Mouse (Mus musculus) layer of hippocampus, adult 8-10 months (tissue): ENCODE measurements around the gene Robo2. TPM values are rescaled to one million over a fixed set of nuclear protein-coding genes. Genes with fewer than 3 reads are reported as not detected.

ENCODE experiments used
- DNase-seq, 2 experiments: peaks; one replicate each; pipeline ENCODE4 v3.0.0; 2022; ENCODE audit warnings: low spot score in 2 of 2
- total RNA-seq, 4 experiments: library from RNA; stranded (reverse); gene quantifications; 2 replicates each; pipeline ENCODE4 v1.2.4; 2022

Gene Robo2
- total RNA-seq, 4 experiments from 2014 or later = 97.2 to 101 (median 99.2) TPM

DNA sequence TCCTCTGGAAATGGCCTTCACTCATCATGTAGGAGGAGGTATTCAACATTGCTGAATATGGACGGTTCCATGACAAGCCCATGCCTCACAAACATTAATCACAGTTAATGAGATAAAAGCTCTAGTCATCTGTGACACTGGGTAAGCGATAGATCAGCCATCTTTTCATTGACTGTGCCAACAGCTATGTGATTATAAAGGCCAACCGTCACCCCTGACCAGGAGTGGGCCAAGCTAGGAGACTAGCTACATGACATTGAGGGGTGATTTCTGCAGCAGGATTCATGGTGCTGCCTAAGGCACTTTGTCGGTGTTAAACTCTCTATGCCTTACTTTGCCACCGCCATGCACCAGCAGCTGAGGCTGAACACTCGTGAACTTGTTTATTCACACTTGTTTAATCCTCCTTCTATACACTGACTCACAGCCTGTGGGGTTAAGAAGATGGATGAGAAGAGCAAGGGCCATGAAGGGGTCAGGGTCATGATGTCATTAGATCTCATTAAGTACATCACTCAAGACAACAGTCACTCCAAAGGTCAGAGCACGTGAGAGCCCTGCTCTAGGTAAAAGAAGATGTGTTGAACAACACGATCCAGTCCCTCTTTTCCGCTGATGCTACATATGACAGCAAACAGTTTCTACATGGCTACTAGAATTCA is 72.5 kb downstream of the Robo2 start:
- no peak for DNase-seq

- no peak for DNase-seq
Observed at GRCm38 (mm10) chr16:74321666-74322371, 89.8 kb downstream of the Robo2 start.

DNA sequence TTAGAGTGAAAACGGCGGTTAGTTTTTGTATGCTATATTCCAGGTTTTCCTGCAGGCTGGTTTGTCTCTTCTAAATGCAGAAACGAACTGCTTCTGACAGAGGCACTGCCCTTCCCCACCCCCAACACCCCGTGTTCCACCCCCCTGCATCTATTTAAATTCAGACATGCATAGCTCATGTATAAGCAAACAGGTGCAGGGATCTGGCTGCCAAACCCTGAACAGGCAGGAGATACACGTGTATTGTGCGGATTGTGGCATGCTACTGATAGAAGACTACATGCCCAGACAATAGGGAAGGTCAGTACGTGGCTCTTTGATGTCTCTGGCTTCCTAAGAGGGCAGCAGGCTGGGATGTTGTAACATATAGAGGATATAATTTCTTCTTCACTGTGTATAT is 95.5 kb downstream of the Robo2 start:
- DNase-seq = no peak

- no peak for DNase-seq
Observed at GRCm38 (mm10) chr16:74313222-74313621, 98.4 kb downstream of the Robo2 start.

DNA sequence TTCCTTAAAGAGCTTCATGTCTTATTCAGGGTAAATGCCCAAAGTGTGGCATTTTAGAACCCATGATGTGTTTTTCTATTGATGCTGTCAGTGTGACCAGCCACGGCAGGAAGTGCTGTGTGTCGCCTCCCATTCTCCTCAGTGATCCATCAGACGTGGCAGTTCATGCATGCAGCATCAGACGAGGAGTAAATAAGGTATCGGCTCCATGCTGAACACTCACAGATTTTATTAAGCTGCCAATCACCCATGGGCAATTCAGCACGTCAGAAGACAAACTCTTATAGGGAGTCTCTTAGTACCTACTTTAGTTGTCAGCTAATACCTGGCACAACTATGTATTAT is 104.1 kb downstream of the Robo2 start:
- no peak for DNase-seq

DNA sequence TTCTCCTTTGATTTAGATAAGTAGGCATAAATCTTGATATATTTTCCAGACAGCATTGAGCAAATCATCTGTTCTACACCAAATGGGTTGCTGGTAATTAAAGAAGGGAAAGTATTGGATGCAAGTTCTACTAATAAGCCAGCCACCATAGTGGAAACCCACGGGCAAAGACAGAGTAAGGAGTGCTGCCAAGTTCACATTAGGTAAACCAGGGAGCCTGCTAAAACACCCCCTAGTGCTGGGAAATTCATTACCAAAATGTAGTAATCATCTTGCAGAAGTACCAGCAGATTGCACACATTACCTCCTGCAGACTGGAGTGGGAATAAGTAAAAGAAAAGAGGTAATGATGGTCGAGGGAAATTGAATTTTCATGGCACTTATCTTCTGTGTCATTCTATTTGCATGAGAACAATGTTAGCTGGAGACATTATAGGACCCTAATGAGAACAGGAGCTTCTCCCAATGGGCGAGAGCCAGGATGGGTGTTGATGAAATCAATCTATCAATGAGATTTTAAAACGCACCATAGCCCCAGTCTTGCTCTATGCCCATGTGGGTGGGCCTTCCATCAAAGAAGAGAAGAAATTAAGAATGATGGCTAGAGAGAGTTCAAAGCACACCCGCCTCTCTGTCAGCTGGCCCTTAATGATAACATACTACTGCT is 104.6 kb downstream of the Robo2 start:
- DNase-seq = no peak

- no peak for DNase-seq
Observed at GRCm38 (mm10) chr16:74287878-74288277, 123.7 kb downstream of the Robo2 start.

DNA sequence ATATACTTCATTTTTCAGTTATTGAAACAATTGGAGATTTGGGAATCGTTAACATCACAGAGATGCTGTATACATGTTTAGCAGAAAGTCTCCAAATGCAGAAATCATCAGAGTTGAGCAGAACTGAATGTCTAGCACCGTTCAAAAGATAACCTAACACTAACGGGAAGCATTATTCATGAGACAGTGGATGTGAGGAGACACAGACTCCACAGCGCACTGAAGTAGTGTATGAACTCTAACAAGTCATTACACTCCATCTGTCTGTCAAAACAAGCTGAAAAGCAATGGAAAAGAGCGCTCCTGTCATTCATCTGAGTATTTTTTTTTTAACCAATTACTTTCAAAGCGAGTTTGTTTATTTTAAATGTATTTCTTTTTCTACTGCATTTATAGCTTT is 129.1 kb downstream of the Robo2 start:
- no peak for DNase-seq

GRCm38 (mm10) chr16:74276855-74277573 is 134.6 kb downstream of the Robo2 start:
- no peak for DNase-seq

- no peak for DNase-seq
Observed at GRCm38 (mm10) chr16:74274596-74274995, 137.0 kb downstream of the Robo2 start.

DNA sequence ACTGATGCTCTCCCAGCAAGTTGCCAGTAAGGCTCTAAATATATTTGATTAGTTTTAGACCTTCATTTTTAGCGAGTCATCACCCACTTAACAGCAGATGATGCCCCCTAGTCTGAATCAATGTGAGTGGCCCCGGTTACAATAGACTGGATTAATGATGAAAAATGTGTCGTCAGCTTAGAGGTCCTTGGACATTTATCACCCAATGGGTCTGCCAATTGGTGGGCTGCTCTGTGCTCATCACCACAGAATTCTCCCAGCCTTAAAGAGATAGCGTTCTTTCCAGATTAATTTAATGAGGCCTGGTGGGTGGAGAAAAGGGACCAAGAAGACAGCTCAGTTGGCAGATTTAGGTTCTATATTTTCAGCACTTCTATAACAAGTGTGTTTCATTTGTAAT is 138.6 kb downstream of the Robo2 start:
- DNase-seq = no peak

GRCm38 (mm10) chr16:74258241-74258640 is 153.4 kb downstream of the Robo2 start:
- DNase-seq = peak in 1 of 2 experiments; percentile 11

DNA sequence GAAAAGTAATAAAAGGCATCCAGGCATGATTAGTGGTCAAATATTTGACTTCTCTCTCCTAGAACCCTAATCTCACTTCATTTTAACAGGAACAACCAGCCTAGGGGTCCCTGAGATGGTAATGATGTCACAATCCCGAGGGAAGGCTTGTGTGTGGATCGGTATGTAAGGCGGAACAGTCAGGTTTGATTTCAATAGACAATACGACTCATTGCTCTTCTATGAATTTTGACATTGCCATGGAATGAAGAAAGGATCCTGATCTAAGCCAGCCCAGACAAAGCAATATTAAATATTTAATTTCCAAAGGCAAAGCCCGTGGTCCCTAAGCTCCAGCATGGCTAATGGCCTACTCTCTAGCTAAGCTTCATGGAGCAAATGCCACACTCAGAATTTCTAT is 167.2 kb downstream of the Robo2 start:
- no peak for DNase-seq

DNA sequence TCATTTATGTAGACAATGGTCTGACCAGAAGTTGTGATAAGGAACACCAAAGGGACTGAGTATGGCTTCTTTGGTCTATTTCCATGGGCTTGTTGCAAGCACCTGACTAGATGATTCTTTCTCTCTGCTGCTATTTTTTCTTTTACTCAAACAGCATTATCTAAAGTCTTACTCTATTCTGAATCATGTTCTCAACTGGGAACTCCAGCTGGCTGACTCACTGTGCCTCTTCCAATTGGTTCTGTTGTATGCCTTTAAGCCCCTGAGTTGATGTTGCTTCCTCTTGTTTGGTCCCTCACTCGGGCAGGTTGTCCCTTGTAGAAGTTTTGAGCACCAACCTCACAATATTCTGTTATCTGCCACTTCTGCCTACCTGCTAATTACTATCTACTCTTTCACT is 170.1 kb downstream of the Robo2 start:
- no peak for DNase-seq

- DNase-seq = no peak
Observed at GRCm38 (mm10) chr16:74237411-74237930, 174.2 kb downstream of the Robo2 start.

DNA sequence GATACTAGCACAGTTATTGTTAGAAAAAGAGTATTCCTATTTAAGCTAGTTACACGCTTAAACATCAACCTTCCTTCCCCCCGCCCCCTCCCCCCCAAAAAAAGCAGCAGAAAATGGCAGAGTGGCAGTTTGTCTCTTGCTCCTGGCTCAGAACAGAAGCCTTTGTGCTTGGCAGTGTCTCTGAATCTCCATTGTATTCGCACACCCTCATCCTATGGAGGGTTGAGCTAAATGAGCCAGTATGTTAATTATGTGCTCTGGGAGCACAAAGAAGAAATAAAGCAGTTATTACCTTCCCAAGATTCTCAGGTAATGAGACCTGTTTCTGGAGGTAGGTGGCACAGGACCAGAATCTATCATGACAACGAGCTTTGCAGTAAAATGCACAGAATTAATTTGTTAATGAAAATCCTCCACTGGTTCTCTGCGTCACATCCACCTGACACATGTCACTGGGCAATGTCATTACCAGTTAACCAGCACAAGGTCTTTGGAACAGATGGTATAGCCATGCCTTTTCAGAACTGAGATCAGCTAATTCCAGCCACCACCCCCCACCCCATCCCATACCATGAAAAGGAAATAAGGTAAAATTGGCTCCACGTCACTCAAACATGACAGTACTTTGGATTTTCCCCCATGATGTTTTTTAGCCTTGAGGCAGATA is 177.1 kb downstream of the Robo2 start:
- no peak for DNase-seq

DNA sequence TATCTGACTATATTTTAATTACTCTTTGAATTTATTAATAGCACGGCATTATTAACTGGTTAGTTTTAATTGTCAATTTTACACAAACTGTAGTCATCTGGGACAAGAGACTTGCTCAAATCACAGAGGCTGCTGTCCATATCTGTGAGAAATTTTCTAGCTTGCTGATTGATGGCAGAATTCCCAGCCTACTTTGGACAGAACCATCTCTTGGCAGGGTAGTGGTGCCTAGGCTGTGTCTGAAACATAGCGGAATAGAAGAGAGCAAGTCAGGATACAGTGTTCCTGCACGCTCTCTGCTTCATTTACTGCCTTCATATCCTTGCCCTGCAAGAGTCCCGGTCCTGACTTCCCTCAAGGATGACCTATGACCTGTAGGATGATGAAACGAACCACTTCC is 178.0 kb downstream of the Robo2 start:
- no peak for DNase-seq

DNA sequence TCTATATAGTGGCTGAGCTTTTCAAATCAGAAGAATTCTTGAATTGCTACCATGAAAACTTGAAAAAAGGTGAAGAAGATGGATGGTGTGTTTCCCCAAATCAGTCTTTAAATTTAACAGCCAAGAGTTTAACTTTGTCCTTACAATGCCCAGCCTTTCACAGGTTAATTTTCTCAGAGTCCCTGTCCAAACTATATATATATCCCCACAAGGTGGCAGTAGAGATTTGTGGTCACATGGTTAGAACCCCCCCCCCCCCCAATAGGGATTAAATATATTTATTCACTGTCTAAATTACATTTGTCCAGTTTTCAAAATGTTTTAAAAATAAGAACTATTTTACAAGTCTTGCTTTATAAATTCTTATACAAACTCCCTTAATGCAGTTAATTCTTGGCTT is 184.3 kb downstream of the Robo2 start:
- no peak for DNase-seq

DNA sequence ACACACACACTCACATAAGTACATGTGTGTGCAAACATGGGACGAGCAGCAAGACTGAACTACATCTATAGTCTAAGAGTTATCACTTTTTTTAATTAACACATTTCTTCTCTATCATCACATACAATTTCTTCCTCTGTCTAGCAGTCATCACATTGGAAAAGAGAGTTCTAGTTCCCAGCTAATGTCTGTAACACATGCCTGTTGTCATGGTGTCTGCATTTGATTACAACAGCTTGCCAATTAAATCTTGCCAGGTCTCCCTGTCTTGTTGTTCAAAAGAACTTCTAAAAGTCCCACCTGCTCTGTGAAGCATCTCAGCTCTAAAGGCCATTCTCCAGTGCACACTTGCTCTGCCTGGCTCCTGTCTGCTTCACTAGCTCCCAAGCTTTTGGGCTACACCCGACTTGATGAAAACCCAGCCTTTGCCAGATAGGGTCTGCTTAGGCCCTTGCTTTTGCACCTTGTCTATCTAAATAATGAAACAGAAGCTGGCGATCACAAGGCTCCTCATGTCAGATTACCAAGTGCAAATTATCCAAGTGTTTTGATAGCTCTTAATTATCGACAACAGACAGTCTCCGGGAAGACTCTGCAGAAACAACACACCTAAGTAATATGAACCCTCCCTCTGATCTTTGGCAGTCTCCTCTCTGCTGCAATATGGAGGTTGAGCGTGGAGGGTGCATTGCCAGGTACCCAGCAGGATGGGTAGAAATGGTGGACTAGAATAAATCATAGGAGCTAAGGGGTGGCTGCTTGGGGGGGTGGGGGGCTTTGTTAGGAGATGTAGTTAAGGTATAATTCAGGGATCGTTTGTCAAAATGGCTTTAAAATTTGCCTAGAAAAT is 186.0 kb downstream of the Robo2 start:
- DNase-seq = no peak

- DNase-seq = no peak
Observed at GRCm38 (mm10) chr16:74222501-74222900, 189.1 kb downstream of the Robo2 start.
